In the genomic region with DNA sequence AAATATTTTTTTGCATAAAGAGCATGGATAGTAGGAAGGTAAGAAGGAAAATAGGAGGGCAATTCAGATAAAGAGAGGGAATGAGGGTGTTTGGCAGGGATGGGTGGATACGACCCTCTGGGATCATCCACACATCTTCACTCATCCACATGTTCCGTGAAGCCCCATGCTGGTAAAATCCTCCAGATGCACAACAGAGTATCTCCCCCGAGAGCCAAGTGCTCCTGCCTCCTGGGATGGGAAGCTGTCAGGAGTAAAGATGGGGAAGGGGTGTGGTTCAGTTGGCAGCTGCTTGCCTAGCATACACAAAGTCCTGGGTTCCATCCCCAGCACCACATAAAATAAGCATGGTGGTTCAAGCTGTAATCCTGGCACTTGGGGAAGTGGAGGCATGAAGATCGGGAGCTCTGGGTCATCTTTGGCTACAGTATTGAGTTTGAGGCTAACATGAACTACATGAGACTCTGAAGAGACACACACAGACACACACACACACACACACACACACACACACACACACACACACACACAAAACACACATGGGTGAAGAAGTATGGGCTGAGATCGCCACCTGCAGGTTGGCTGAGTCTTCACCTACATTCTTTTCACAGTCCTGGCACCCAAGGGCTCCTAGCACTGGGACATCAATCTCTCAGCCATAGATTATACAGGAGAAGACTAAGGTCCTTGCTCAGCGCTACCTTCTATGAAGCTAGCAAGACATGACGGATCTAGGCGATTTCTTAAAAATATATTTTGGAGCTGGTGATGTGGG, we compare ENCODE assay signal across 10 mouse cellular contexts. TPM values are rescaled to one million over a fixed set of nuclear protein-coding genes. Genes with fewer than 3 reads are reported as not detected.
DNase-seq lines count a peak whose midpoint lies in the region; ATAC-seq and TF ChIP-seq lines count a peak whose summit lies in the region.
"Had no signal": no experiment of that assay in that cellular context is flagged by ENCODE, and none has a peak within 500 bp of the region (broad histone marks: within the 10 kb centered on the region; RNA-seq: fewer than 3 reads in every experiment).

No protein-coding gene starts in this region.

- H3K9ac ChIP-seq in liver, postnatal 0 days (replicated peaks) = no peak overlapping the region
- H3K9ac ChIP-seq in forebrain, embryonic 16.5 days (replicated peaks; ENCODE audit: low read depth, low read length) = no peak overlapping the region
- H3K9ac ChIP-seq: embryonic facial prominence, embryonic 13.5 days had no signal

- no peak overlapping the region for H3K4me3 ChIP-seq in kidney, adult 2 months (ENCODE audit: insufficient read depth, low read depth, low read length)
- H3K4me3 ChIP-seq in liver, postnatal 0 days (ENCODE audit: low read depth, low read length) = no peak overlapping the region
- no peak overlapping the region for H3K4me3 ChIP-seq in forebrain, embryonic 16.5 days (replicated peaks; ENCODE audit: low read length)
- H3K4me3 ChIP-seq: embryonic facial prominence, embryonic 13.5 days had no signal

- no peaks in the 10 kb centered on the region for H3K9me3 ChIP-seq in liver, postnatal 0 days (ENCODE audit: low read length)
- H3K9me3 ChIP-seq in forebrain, embryonic 16.5 days (ENCODE audit: control insufficient read depth, low read length) = no peaks in the 10 kb centered on the region
- H3K9me3 ChIP-seq: embryonic facial prominence, embryonic 13.5 days had no signal

- TF ChIP-seq CTCF in kidney, adult 2 months (conservative IDR thresholded peaks at IDR 0.05; ENCODE audit: insufficient read depth, insufficient read length, low read depth, low read length) = peak; percentile 85
- TF ChIP-seq CTCF in liver, postnatal 0 days (IDR thresholded peaks at IDR 0.05; ENCODE audit: low read depth) = peak; percentile 79

- DNase-seq in kidney, adult 2 months = peak; percentile 52
- DNase-seq in kidney, adult 11 months = no peak
- peak; percentile 82 for DNase-seq in B cell, adult 2 months
- peak; percentile 36 for DNase-seq in R1 (ENCODE audit: low read depth, low spot score)
- DNase-seq in liver, postnatal 0 days = peak; percentile 67
- no peak for DNase-seq in layer of hippocampus, postnatal 25 days (ENCODE audit: extremely low spot score in 1 of 2, low spot score in 1 of 2)

- ATAC-seq in liver, postnatal 0 days = no peak
- ATAC-seq in forebrain, embryonic 16.5 days = no peak
- ATAC-seq in frontal cortex, adult (ENCODE audit: low TSS enrichment) = no peak

- 70% methylated on average over 8 of the region's 8 CpGs for WGBS in kidney, adult 2 months
- WGBS in liver, postnatal 0 days (ENCODE audit: insufficient replicate concordance) = 51% methylated on average over 8 of the region's 8 CpGs
- WGBS in forebrain, embryonic 16.5 days = 67% methylated on average over 8 of the region's 8 CpGs

- H3K27ac ChIP-seq in kidney, adult 2 months (ENCODE audit: insufficient read depth, low read depth, low read length) = no peak overlapping the region
- no peak overlapping the region for H3K27ac ChIP-seq in liver, postnatal 0 days (ENCODE audit: low read depth)
- H3K27ac ChIP-seq in forebrain, embryonic 16.5 days (ENCODE audit: low read length) = no peak overlapping the region
- H3K27ac ChIP-seq: embryonic facial prominence, embryonic 13.5 days had no signal

- TF ChIP-seq POLR2A in kidney, adult 2 months (IDR thresholded peaks at IDR 0.05; ENCODE audit: low read depth, low read length) = no peak

- no peaks in the 10 kb centered on the region for H3K36me3 ChIP-seq in kidney, adult 2 months (ENCODE audit: control insufficient read depth, insufficient read depth, low read length)
- no peaks in the 10 kb centered on the region for H3K36me3 ChIP-seq in liver, postnatal 0 days (replicated peaks; ENCODE audit: insufficient read depth, low read length)
- H3K36me3 ChIP-seq in forebrain, embryonic 16.5 days (ENCODE audit: control insufficient read depth, insufficient read depth) = no peaks in the 10 kb centered on the region
- H3K36me3 ChIP-seq: embryonic facial prominence, embryonic 13.5 days had no signal

- H3K4me2 ChIP-seq in liver, postnatal 0 days (ENCODE audit: low read depth, low read length) = no peak overlapping the region
- no peak overlapping the region for H3K4me2 ChIP-seq in forebrain, embryonic 16.5 days (ENCODE audit: low read length)
- H3K4me2 ChIP-seq: embryonic facial prominence, embryonic 13.5 days had no signal

- no peaks in the 10 kb centered on the region for H3K27me3 ChIP-seq in kidney, adult 2 months (replicated peaks; ENCODE audit: control insufficient read depth, insufficient read depth, low read length)
- no peaks in the 10 kb centered on the region for H3K27me3 ChIP-seq in liver, postnatal 0 days (ENCODE audit: insufficient read depth, low read length)
- H3K27me3 ChIP-seq in forebrain, embryonic 16.5 days (replicated peaks; ENCODE audit: control insufficient read depth, insufficient read depth, low read length) = 0 out of 2 replicates have a peak, but pooled peaks cover 2% of the 10 kb centered on the region
- H3K27me3 ChIP-seq: embryonic facial prominence, embryonic 13.5 days had no signal

- no peak for TF ChIP-seq EP300 in liver, postnatal 0 days (IDR thresholded peaks at IDR 0.05; ENCODE audit: low read depth)

- H3K4me1 ChIP-seq in kidney, adult 2 months (ENCODE audit: control insufficient read depth, insufficient read depth, low read length) = no peaks in the 10 kb centered on the region
- no peaks in the 10 kb centered on the region for H3K4me1 ChIP-seq in liver, postnatal 0 days (ENCODE audit: insufficient read depth)
- H3K4me1 ChIP-seq in forebrain, embryonic 16.5 days (replicated peaks; ENCODE audit: control insufficient read depth, insufficient read depth, low read length) = no peaks in the 10 kb centered on the region
- H3K4me1 ChIP-seq: embryonic facial prominence, embryonic 13.5 days had no signal

RNA-seq across cellular contexts. Expression of gene Snx8, which starts 7.3 kb away (rescaled TPM):
- polyA plus RNA-seq in kidney, adult 2 months (2012; rRNA removed) = 77.5 and 79.7 TPM in 2 replicates
- polyA plus RNA-seq in liver, postnatal 0 days (2015; fragmentation: Nextera tagmentation; extraction: Ambion mirVana) = 11.4 and 12.1 TPM in 2 replicates
- 10 to 100 TPM; 11.9 to 13.1 TPM for total RNA-seq in layer of hippocampus, postnatal 25 days (2021)
- polyA plus RNA-seq in forebrain, embryonic 16.5 days (2015; fragmentation: Nextera tagmentation; extraction: Ambion mirVana) = 18.3 and 24.1 TPM in 2 replicates

RNA-seq across cellular contexts. Expression of gene Eif3b, which starts 22.8 kb away (rescaled TPM):
- polyA plus RNA-seq in kidney, adult 2 months (2012; rRNA removed) = 73.5 and 76.0 TPM in 2 replicates
- polyA plus RNA-seq in liver, postnatal 0 days (2015; fragmentation: Nextera tagmentation; extraction: Ambion mirVana) = 35.5 and 38.7 TPM in 2 replicates
- total RNA-seq in layer of hippocampus, postnatal 25 days (2021) = 10 to 100 TPM; 89.2 to 95.6 TPM
- polyA plus RNA-seq in forebrain, embryonic 16.5 days (2015; fragmentation: Nextera tagmentation; extraction: Ambion mirVana) = 75.4 and 86.4 TPM in 2 replicates

RNA-seq across cellular contexts. Expression of gene Gm4869, which starts 49.1 kb away (rescaled TPM):
- polyA plus RNA-seq in kidney, adult 2 months (2012; rRNA removed) = 0.03 TPM in 1 of 2 replicates, not detected in the other
- not detected in 2 replicates for polyA plus RNA-seq in liver, postnatal 0 days (2015; fragmentation: Nextera tagmentation; extraction: Ambion mirVana)
- total RNA-seq in layer of hippocampus, postnatal 25 days (2021) = not detected
- polyA plus RNA-seq in forebrain, embryonic 16.5 days (2015; fragmentation: Nextera tagmentation; extraction: Ambion mirVana) = not detected in 2 replicates
- total RNA-seq: left cerebral cortex, postnatal 14 days had no signal
- polyA plus RNA-seq: embryonic facial prominence, embryonic 13.5 days had no signal

Comparison
In these comparisons a context has a peak if more than half of its experiments do, and no peak if none do; other contexts are left out.
1. DNase-seq: peak in kidney, adult 2 months (single experiment), B cell, adult 2 months (2 of 2), R1 (single experiment) and liver, postnatal 0 days (single experiment); none in kidney, adult 11 months (single experiment) and layer of hippocampus, postnatal 25 days (0 of 2).